Mouse (Mus musculus): ENCODE measurements at regions not wholly inside any gene's neighbourhood (a gene's known extent, or its start where the extent isn't known, plus 50 kb on each side); places are given as distances from the start of the nearest gene placed in this dataset.

DNA sequence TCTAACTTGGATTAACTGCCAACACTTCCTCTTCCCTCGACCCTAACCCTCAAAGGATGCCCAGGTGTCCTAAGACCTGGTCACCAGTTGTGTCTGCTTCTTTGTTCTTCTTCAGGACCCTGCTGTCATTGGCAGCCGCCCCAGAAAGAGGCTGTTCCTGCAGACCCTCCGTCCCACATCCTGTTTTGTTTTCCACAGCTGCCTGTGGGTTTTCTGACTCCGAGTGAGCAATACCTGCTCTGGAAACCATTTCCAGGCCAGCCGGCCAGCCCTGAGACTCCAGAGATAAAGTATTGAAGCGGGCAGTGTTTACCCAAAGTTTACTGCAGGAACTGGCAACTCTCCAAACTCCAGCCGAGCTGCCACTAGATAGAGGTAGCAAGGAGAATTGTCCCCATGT, 337.2 kb upstream of the Noct start:
- no peak for DNase-seq (ENCODE audit: low read depth, low spot score)

GRCm38 (mm10) chr3:50888571-50889210, 335.6 kb upstream of the Noct start:
- DNase-seq (ENCODE audit: low read depth, low spot score): no peak

DNA sequence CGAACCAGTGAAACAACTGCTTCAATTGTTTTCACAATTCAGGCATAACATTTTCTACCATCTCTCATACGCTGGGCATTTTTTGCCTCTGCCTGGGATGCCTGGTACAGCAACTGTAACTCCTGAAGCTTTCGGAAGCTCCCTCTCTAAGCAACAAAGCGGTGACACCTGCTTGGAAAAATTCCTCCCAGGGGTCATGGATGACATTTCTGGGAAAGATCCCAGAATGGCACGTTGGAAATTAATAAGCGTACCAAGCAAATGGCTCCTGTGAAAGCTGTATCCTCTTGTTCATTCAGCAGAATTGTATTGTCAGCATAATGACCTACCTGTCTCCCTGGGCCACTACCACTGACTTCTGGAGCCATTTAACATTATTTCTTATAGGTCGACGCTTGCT, 333.7 kb upstream of the Noct start:
- no peak for DNase-seq (ENCODE audit: low read depth, low spot score)

GRCm38 (mm10) chr3:50898179-50898578, 326.1 kb upstream of the Noct start:
- DNase-seq (ENCODE audit: low read depth, low spot score): no peak

DNA sequence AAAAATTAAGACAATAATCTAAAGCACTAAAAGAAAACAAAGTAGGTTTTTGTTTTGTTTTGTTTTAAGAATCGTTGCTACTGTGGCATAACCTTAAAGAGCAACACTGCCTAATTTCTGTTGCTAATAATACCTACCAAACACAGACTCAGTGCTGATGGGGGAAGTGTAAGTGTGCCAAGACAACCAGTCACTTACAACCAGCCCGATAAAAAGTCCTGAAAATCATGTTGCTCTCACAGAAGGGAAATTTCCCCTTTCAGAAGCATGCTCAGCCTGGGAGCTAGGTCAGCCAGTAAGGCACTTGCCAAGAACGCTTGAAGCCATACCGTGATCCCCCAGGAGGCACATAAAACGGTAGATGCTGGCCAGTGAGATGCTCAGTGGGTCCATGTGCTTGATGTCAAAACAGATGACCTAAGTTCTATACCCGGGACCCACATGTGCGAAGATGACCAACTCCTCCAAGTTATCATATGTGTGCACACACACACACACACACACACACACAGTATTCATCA, 324.4 kb upstream of the Noct start:
- no peak for DNase-seq (ENCODE audit: low read depth, low spot score)

DNA sequence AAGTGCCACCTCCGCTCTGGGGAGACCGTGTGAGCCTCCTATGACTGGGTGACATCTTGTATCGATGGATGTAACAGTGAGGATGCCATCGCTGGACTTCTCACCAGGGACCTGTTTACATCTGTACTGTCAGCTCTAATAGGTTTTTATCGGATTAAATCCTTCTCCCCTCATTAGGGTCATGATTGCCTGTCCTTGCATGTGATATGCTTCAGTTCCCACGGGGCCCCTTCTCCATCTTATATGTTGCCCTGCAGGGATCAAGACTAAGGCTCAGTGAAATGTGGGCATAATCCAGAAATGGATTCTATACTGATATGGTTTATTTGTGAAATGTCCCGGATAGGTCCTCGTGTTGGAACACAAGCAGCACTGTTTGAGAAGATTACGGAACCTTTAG, 323.7 kb upstream of the Noct start:
- DNase-seq (ENCODE audit: low read depth, low spot score): no peak

DNA sequence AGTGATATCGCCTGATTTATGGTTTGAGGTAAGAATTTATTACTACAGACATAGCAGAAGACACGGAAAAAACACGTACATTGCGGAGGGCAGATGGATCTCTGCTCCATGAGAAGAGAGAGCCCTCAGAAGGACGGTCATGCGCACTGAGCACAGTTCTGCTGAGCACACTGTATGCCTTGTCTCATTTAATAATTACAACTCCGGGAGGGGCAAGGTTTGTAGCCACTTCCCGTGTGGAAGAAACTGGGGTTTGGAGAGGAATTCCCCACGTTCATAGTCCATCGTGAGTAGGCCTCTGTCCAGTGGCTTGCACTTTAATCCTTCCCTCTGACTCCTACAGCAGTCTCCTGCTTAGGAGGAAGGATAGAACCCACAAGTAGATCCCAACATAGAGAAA, 322.9 kb upstream of the Noct start:
- no peak for DNase-seq (ENCODE audit: low read depth, low spot score)

DNA sequence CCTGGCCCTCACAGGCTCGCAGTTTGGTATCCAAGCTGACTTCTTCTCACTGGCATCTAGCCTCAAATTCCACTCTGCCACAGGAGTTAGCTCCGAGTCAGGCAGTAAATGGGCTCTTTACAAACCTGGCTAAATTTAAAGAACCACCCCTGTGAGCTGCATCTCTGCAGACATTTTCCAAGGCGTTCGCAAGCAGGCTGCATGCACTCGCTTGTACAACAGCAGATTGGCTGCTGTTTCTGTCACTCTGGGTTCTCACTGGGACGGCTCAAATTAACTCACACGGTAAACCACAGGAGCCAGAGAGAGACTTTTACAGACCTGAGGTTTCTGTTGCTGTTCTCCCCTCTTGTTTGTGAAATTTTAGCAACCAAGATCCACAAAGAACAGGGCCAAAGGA, 321.3 kb upstream of the Noct start:
- no peak for DNase-seq (ENCODE audit: low read depth, low spot score)

GRCm38 (mm10) chr3:50904716-50905116, 319.5 kb upstream of the Noct start:
- DNase-seq (ENCODE audit: low read depth, low spot score): no peak

GRCm38 (mm10) chr3:50905274-50905992, 318.8 kb upstream of the Noct start:
- no peak for DNase-seq (ENCODE audit: low read depth, low spot score)

GRCm38 (mm10) chr3:50905993-50906831, 318.0 kb upstream of the Noct start:
- peak; percentile 68 for DNase-seq (ENCODE audit: low read depth, low spot score)

GRCm38 (mm10) chr3:50912980-50913518, 311.2 kb upstream of the Noct start:
- DNase-seq (ENCODE audit: low read depth, low spot score): no peak

- no peak for DNase-seq (ENCODE audit: low read depth, low spot score)
Observed at GRCm38 (mm10) chr3:50914866-50915365, 309.3 kb upstream of the Noct start.

- DNase-seq (ENCODE audit: low read depth, low spot score): no peak
Observed at GRCm38 (mm10) chr3:50916305-50916854, 307.9 kb upstream of the Noct start.

DNA sequence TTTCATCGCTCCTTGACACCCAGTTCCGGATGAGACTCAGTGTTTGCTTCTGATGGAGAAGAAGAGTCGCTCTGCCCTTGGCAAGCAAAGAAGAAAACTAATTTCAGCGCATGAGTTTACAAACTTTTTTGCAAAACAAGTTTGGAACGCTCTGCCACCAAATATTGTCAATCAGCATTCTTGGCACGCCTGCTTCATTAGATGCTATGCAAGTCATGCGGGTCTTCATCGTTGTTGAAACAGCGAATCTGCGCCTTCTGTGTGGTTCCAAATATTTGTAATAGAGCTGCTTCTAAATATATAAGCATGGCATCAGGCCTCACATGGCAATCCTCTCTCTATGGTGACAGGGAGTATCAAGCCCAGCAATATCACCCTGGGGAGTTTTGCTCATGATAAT, 301.9 kb upstream of the Noct start:
- DNase-seq (ENCODE audit: low read depth, low spot score): no peak

GRCm38 (mm10) chr3:50922832-50923231, 301.4 kb upstream of the Noct start:
- DNase-seq (ENCODE audit: low read depth, low spot score): no peak

- no peak for DNase-seq (ENCODE audit: low read depth, low spot score)
Observed at GRCm38 (mm10) chr3:50923327-50923726, 300.9 kb upstream of the Noct start.

DNA sequence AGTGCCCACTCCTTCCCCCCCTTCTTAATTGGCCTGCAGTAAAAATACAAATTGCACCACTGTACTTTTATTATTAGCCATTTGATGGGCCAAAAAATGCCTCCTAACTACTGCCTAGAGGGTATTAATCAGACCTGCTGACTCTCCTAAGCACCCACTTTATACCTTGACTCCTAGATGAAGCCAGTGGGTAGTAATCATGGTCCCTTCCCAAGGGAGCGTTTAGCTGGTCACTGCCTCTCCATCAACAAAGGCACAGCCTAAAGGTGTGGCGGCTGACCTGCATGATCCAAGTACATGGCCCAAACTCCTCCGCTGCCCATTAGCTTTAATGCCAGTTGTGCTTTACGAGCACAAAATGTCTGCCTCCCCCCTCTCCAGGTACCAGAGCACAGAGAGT, 296.9 kb upstream of the Noct start:
- DNase-seq (ENCODE audit: low read depth, low spot score): no peak

DNA sequence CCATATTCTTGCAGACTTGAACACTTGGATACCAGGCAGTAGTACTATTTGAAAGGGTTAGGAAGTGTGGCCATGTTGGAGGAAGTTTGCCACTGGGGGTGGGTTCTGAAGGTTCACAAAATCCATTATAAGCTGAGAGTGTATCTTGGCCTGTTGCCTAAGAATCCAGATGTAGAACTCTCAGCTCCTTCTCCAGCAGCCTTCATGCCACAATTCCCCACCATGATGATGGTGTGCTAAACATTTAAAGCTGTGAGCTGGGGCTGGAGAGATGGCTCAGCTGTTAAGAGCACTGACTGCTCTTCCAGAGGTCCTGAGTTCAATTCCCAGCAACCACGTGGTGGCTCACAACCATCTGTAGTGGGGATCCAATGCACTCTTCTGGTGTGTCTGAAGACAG, 295.2 kb upstream of the Noct start:
- DNase-seq (ENCODE audit: low read depth, low spot score): no peak

GRCm38 (mm10) chr3:50932397-50933089, 291.7 kb upstream of the Noct start:
- DNase-seq (ENCODE audit: low read depth, low spot score): no peak

- DNase-seq (ENCODE audit: low read depth, low spot score): no peak
Observed at GRCm38 (mm10) chr3:50933090-50933443, 291.2 kb upstream of the Noct start.
